Mouse (Mus musculus) spleen, embryonic (tissue): ENCODE results near the gene Zfp202.

ENCODE experiments used
- CTCF ChIA-PET: fragments of 350-600 bp; sonication (Branson Sonifier 250); formaldehyde crosslinking; loops from one replicate; lab custom pipeline; 2022; lab: Charles Lee

Gene Zfp202

GRCm38 (mm10) chr9:40240311-40240710, 48.2 kb downstream of the Zfp202 start:
- CTCF ChIA-PET = no interaction called here

GRCm38 (mm10) chr9:40241223-40241801, 49.2 kb downstream of the Zfp202 start:
- CTCF ChIA-PET = no interaction called here

- CTCF ChIA-PET = interaction anchor here (0.7 kb wide), 1 partner anchor 142 kb away, joined by 3 read pairs; no protein-coding TSS in a partner anchor
Observed at GRCm38 (mm10) chr9:40241951-40242888, 50.1 kb downstream of the Zfp202 start.

GRCm38 (mm10) chr9:40245466-40245865, 53.4 kb downstream of the Zfp202 start:
- CTCF ChIA-PET = no interaction called here

GRCm38 (mm10) chr9:40245974-40246665, 54.0 kb downstream of the Zfp202 start:
- CTCF ChIA-PET = no interaction called here

- CTCF ChIA-PET = no interaction called here
Observed at GRCm38 (mm10) chr9:40246702-40247101, 54.6 kb downstream of the Zfp202 start.

- CTCF ChIA-PET = no interaction called here
Observed at GRCm38 (mm10) chr9:40249106-40249505, 57.0 kb downstream of the Zfp202 start.

- CTCF ChIA-PET = no interaction called here
Observed at GRCm38 (mm10) chr9:40252459-40252858, 60.3 kb downstream of the Zfp202 start.
